Mouse (Mus musculus): ENCODE data around the gene Tmem11.
A peak's percentile ranks its signal among the peaks of the same experiment; 100 is the strongest.
"Not testable (repeated sequence)": the region's sequence is repeated elsewhere in the genome, so short reads cannot be mapped to it uniquely, and the experiment has no call there.

Tmem11 gene

GRCm38 (mm10) chr11:60878675-60879294 is at the start of gene Tmem11:
TSS of gene Tmem11 (minus strand) at chr11:60879272.
- peak; percentile 98 for DNase-seq

GRCm38 (mm10) chr11:60927264-60927663 is 48.2 kb upstream of the Tmem11 start:
- peak; percentile 91 for DNase-seq

DNA sequence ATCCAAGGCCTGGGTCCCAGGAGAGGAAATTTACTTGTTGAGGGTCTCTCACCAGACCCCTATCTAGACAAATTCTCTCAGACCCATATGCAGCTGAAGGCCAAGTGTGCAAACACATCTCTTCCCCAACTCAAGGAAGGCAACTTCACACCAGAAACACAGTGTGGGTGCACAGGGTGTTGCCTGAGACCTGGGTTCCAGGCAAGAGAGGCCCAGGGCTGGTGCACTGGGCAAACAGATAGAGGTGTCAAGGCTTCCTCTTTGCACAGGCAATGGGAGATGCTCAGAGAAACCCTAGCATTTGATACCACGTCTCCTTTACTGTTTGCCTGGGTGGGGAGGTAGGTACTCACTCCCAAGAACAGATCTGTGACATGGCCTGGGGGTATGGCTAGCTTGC is 45.9 kb upstream of the Tmem11 start:
- no peak for DNase-seq

- no peak for DNase-seq
Observed at GRCm38 (mm10) chr11:60924498-60924897, 45.4 kb upstream of the Tmem11 start.

- DNase-seq: no peak
Observed at GRCm38 (mm10) chr11:60922964-60923363, 43.9 kb upstream of the Tmem11 start.

GRCm38 (mm10) chr11:60922195-60922594 is 43.1 kb upstream of the Tmem11 start:
- DNase-seq: no peak

DNA sequence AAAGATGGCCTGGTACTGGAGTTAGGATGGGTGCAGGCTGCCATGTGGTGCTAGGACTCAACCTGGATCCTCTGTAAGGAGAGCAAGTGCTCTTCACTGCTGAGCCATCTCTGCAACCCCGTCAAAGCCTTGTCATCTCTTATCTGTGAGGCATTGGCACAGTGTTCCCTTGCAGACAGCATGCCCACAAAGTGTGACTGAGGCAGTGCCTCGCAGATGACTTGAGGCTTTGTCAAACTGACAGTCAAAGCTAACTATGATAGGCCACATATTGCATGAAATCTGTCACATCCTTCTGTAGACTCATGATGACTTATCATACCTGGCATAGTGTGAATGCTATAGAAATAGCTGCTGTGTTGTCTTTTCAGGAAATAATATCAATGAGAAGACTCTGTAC is 40.9 kb upstream of the Tmem11 start:
- no peak for DNase-seq

- no peak for DNase-seq
Observed at GRCm38 (mm10) chr11:60915201-60915600, 36.1 kb upstream of the Tmem11 start.

GRCm38 (mm10) chr11:60914491-60914890 is 35.4 kb upstream of the Tmem11 start, which contains the start of gene Natd1:
TSS of gene Natd1 (minus strand) at chr11:60914750.
- no peak for DNase-seq

GRCm38 (mm10) chr11:60913301-60914196 is 34.5 kb upstream of the Tmem11 start:
- DNase-seq: peak; percentile 91

DNA sequence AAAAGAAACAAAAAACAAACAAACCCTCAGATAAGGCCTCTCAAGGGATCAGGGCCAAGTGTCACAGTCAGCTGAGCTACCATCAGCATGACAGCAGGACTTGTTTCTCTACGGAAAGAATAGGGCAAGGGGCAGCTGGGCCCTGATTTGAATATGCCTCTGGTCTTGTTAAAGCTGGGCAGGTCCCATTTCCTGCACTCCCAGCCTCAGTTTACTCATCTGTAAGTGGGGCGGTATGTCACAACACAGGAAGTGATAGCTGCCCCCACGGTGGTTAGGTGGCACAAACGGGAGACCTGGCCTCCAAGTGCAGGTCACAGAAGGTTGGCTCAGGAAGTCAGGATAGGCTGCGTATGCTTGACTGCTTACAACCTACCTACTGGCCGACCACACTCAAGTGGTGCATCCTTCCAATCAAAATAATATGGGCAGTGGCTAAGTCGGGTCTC is 33.5 kb upstream of the Tmem11 start:
- no peak for DNase-seq

- DNase-seq: no peak
Observed at GRCm38 (mm10) chr11:60909626-60910025, 30.6 kb upstream of the Tmem11 start.

DNA sequence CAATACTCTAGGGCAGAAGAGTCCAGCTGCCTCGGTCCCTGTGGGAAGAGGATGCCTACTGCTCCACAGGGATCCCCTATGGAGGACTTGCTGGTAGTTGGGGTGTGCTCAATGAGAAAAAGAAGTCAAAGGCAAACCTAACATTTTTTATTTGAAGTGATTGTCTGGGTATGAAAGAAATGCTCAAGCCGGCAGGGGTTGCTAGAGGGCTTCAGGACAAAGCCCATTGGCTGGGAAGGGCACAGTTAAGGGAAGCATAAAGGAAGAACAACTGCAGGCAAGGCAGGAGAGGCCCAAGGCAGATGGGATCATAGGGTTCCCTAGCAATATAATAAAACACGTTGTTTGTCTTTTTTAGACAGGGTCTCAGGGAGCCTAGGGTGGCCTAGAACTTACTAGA is 29.0 kb upstream of the Tmem11 start:
- no peak for DNase-seq

GRCm38 (mm10) chr11:60906449-60906848 is 27.4 kb upstream of the Tmem11 start:
- no peak for DNase-seq

DNA sequence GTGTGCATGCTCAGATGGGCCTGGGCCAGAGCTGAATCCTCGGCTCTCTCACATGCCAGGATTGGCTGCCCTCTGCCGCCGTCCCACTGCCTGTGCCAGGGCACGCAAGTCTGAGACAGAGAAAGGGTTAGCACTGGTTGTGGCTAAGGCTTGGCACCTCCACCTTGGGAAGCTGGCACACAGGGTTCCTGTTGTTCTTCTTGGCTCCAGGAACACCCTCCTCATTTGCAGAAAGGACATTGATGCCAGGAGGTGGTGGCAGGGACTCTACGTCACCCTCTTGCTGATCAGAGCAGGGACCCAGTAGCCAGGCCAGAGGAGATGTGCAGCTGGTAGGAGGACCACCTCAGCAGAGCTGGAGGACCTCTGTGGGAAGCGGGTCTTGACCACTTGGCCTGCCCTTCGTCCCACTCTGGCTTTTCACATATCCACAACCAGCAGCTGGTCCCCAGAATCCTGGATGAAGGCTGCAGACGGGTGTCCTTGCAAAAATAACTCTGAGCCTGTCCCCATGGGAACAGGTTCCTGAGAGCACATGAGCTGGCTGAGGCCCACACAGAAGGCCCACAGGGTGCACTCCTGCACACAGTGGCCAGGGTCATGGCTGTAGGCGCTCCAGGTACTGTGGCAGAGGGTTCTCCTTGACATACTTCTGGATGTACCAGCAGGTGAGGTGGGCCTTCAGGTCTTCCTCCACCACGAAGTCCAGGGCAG is 26.5 kb upstream of the Tmem11 start:
- no peak for DNase-seq

GRCm38 (mm10) chr11:60903661-60904061 is 24.6 kb upstream of the Tmem11 start:
- DNase-seq: no peak

GRCm38 (mm10) chr11:60902486-60902885 is 23.4 kb upstream of the Tmem11 start:
- no peak for DNase-seq

GRCm38 (mm10) chr11:60902001-60902400 is 22.9 kb upstream of the Tmem11 start:
- no peak for DNase-seq

GRCm38 (mm10) chr11:60895915-60896314 is 16.8 kb upstream of the Tmem11 start:
- no peak for DNase-seq

- DNase-seq: no peak
Observed at GRCm38 (mm10) chr11:60890744-60891143, 11.7 kb upstream of the Tmem11 start.

GRCm38 (mm10) chr11:60890286-60890685 is 11.2 kb upstream of the Tmem11 start:
- no peak for DNase-seq

DNA sequence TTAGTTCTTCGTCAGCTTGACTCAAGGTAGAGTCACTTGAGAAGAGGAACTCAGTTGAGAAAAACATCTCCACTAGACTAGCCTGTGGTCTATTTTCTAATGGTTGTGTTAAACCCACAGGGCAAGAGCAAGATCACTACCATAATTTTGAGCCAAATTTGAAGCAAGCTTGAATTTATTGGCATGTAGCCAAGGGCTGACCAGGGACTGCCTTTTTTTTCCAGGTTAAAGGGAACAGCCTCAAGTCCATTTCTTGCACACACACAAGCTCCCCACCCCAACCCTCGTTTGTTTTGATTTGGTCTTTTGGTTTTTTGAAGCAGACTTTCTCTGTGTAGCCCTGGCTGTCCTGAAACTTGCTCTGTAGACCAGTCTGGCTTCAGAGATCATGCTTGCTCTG is 10.8 kb upstream of the Tmem11 start:
- DNase-seq: no peak

DNA sequence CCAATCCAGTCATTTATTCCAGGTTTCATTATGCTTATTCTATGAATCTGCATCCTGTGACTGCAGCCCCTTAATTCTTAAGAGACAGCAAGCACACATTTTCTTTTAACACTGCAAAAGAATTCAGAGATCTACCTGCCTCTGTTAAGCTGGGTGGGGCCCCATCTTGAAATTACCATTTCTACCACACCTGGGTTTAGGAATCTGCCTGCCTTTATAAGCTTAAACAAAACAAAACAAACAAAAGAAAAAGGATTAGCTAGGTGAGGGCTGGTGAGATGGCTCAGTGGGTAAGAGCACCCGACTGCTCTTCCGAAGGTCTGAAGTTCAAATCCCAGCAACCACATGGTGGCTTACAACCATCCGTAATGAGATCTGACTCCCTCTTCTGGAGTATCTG is 7.9 kb upstream of the Tmem11 start:
- not testable (repeated sequence) for DNase-seq
